9 mouse cellular contexts compared by ENCODE assay signal in genomic region chr2:24357642-24358041, GRCm38 (mm10). TPM values are rescaled to one million over a fixed set of nuclear protein-coding genes. Genes with fewer than 3 reads are reported as not detected.
DNase-seq lines count a peak whose midpoint lies in the region; ATAC-seq and TF ChIP-seq lines count a peak whose summit lies in the region.
"Had no signal": no experiment of that assay in that cellular context is flagged by ENCODE, and none has a peak within 500 bp of the region (broad histone marks: within the 10 kb centered on the region; RNA-seq: fewer than 3 reads in every experiment).

No protein-coding gene starts in this region.

- intact Hi-C loops in left cerebral cortex, postnatal 4 days (cut with DNase I) = no loop called here

- no peak for ATAC-seq in forebrain, postnatal 0 days
- ATAC-seq in forebrain, embryonic 15.5 days (replicated peaks) = no peak
- ATAC-seq in limb, embryonic 11.5 days (ENCODE audit: insufficient number of reproducible peaks, low FRiP score, low TSS enrichment, low read depth) = no peak

- H3K27ac ChIP-seq in forebrain, postnatal 0 days (ENCODE audit: low read depth, low read length) = no peak overlapping the region
- no peak overlapping the region for H3K27ac ChIP-seq in forebrain, embryonic 15.5 days (replicated peaks)
- H3K27ac ChIP-seq in limb, embryonic 11.5 days (replicated peaks; ENCODE audit: low read depth, low read length) = no peak overlapping the region
- H3K27ac ChIP-seq in limb, embryonic 10.5 days = no peak overlapping the region
- H3K27ac ChIP-seq: limb, embryonic 13.5 days had no signal

- no peak overlapping the region for H3K4me3 ChIP-seq in forebrain, postnatal 0 days (ENCODE audit: low read depth, low read length)
- no peak overlapping the region for H3K4me3 ChIP-seq in forebrain, embryonic 15.5 days
- H3K4me3 ChIP-seq in limb, embryonic 11.5 days (ENCODE audit: low read depth, low read length) = no peak overlapping the region
- H3K4me3 ChIP-seq in limb, embryonic 10.5 days = no peak overlapping the region
- H3K4me3 ChIP-seq: limb, embryonic 13.5 days had no signal

- peak; percentile 51 for TF ChIP-seq CTCF in forebrain, postnatal 0 days (IDR thresholded peaks at IDR 0.05; ENCODE audit: low read depth)

- no peaks in the 10 kb centered on the region for H3K4me1 ChIP-seq in forebrain, postnatal 0 days (ENCODE audit: insufficient read depth)
- H3K4me1 ChIP-seq in forebrain, embryonic 15.5 days = no peaks in the 10 kb centered on the region
- no peaks in the 10 kb centered on the region for H3K4me1 ChIP-seq in limb, embryonic 11.5 days (ENCODE audit: control insufficient read depth, insufficient read depth, low read length)
- H3K4me1 ChIP-seq in limb, embryonic 10.5 days = no peaks in the 10 kb centered on the region
- H3K4me1 ChIP-seq: limb, embryonic 13.5 days had no signal

- no peak overlapping the region for H3K4me2 ChIP-seq in forebrain, postnatal 0 days (ENCODE audit: low read depth)
- no peak overlapping the region for H3K4me2 ChIP-seq in forebrain, embryonic 15.5 days (replicated peaks)
- no peak overlapping the region for H3K4me2 ChIP-seq in limb, embryonic 11.5 days (ENCODE audit: low read depth, severe bottlenecking)
- H3K4me2 ChIP-seq: limb, embryonic 13.5 days had no signal

- WGBS in forebrain, postnatal 0 days = 14% methylated on average over 1 of the region's 1 CpGs
- WGBS in forebrain, embryonic 15.5 days = 19% methylated on average over 1 of the region's 1 CpGs
- 8% methylated on average over 1 of the region's 1 CpGs for WGBS in limb, embryonic 11.5 days
- WGBS in limb, embryonic 10.5 days = 22% methylated on average over 1 of the region's 1 CpGs

- DNase-seq in forebrain, postnatal 0 days = peak; percentile 69
- DNase-seq in limb, embryonic 11.5 days (ENCODE audit: low spot score) = peak; percentile 24
- DNase-seq in limb, embryonic 10.5 days (ENCODE audit: low spot score) = no peak
- DNase-seq in R1 (ENCODE audit: low read depth, low spot score) = peak; percentile 32
- peak; percentile 11 for DNase-seq in left cerebral cortex, postnatal 4 days
- DNase-seq in thymus, postnatal 14 days = peak; percentile 67
- no peak for DNase-seq in testis, postnatal 10 days (ENCODE audit: low spot score)

- no peaks in the 10 kb centered on the region for H3K27me3 ChIP-seq in forebrain, postnatal 0 days (ENCODE audit: insufficient read depth, low read length)
- no peaks in the 10 kb centered on the region for H3K27me3 ChIP-seq in forebrain, embryonic 15.5 days
- H3K27me3 ChIP-seq in limb, embryonic 11.5 days (ENCODE audit: control insufficient read depth, insufficient read depth, low read length) = no peaks in the 10 kb centered on the region
- H3K27me3 ChIP-seq in limb, embryonic 10.5 days (ENCODE audit: low read depth, poor library complexity, severe bottlenecking) = no peaks in the 10 kb centered on the region
- H3K27me3 ChIP-seq: limb, embryonic 13.5 days had no signal

- H3K36me3 ChIP-seq in forebrain, postnatal 0 days (ENCODE audit: insufficient read depth) = no peaks in the 10 kb centered on the region
- H3K36me3 ChIP-seq in forebrain, embryonic 15.5 days = no peaks in the 10 kb centered on the region
- H3K36me3 ChIP-seq in limb, embryonic 11.5 days (ENCODE audit: control insufficient read depth, insufficient read depth, low read length) = no peaks in the 10 kb centered on the region
- no peaks in the 10 kb centered on the region for H3K36me3 ChIP-seq in limb, embryonic 10.5 days
- H3K36me3 ChIP-seq: limb, embryonic 13.5 days had no signal

- no peak overlapping the region for H3K9ac ChIP-seq in forebrain, postnatal 0 days
- no peak overlapping the region for H3K9ac ChIP-seq in forebrain, embryonic 15.5 days (replicated peaks)
- H3K9ac ChIP-seq in limb, embryonic 11.5 days (ENCODE audit: low read length) = no peak overlapping the region
- H3K9ac ChIP-seq: limb, embryonic 13.5 days had no signal

- H3K9me3 ChIP-seq in forebrain, postnatal 0 days (ENCODE audit: low read length) = no peaks in the 10 kb centered on the region
- no peaks in the 10 kb centered on the region for H3K9me3 ChIP-seq in forebrain, embryonic 15.5 days
- H3K9me3 ChIP-seq in limb, embryonic 11.5 days (ENCODE audit: control insufficient read depth, low read length) = no peaks in the 10 kb centered on the region
- H3K9me3 ChIP-seq in limb, embryonic 10.5 days (replicated peaks) = no peaks in the 10 kb centered on the region
- H3K9me3 ChIP-seq: limb, embryonic 13.5 days had no signal

RNA-seq across cellular contexts. Expression of gene Psd4, which starts 9.7 kb away (rescaled TPM):
- total RNA-seq in forebrain, postnatal 0 days (2014; rRNA removed) = 0.77 and 1.00 TPM in 2 replicates
- 0.34 and 0.48 TPM in 2 replicates for polyA plus RNA-seq in forebrain, postnatal 0 days (2015; fragmentation: Nextera tagmentation; extraction: Ambion mirVana)
- 0.28 and 0.59 TPM in 2 replicates for polyA plus RNA-seq in forebrain, embryonic 15.5 days (2015; fragmentation: Nextera tagmentation; extraction: Ambion mirVana)
- polyA plus RNA-seq in limb, embryonic 11.5 days (2014; fragmentation: Nextera tagmentation; extraction: Ambion mirVana) = 0.50 and 0.93 TPM in 2 replicates
- polyA plus RNA-seq in limb, embryonic 10.5 days (2016; fragmentation: Nextera tagmentation; extraction: Ambion mirVana) = 0.43 and 0.59 TPM in 2 replicates
- total RNA-seq in left cerebral cortex, postnatal 4 days (2021) = 1 to 10 TPM in 1 of 2 experiments, under 1 TPM in 1; 0.83 to 2.9 TPM

RNA-seq across cellular contexts. Expression of gene Il1rn, which starts 21.0 kb away (rescaled TPM):
- total RNA-seq in forebrain, postnatal 0 days (2014; rRNA removed) = not detected in 2 replicates
- polyA plus RNA-seq in forebrain, postnatal 0 days (2015; fragmentation: Nextera tagmentation; extraction: Ambion mirVana) = 0.19 TPM in 1 of 2 replicates, not detected in the other
- 0.15 and 0.17 TPM in 2 replicates for polyA plus RNA-seq in forebrain, embryonic 15.5 days (2015; fragmentation: Nextera tagmentation; extraction: Ambion mirVana)
- polyA plus RNA-seq in limb, embryonic 11.5 days (2014; fragmentation: Nextera tagmentation; extraction: Ambion mirVana) = 1.6 and 1.8 TPM in 2 replicates
- 0.95 TPM in 1 of 2 replicates, not detected in the other for polyA plus RNA-seq in limb, embryonic 10.5 days (2016; fragmentation: Nextera tagmentation; extraction: Ambion mirVana)
- total RNA-seq in left cerebral cortex, postnatal 4 days (2021) = not detected

Comparison
In these comparisons a context has a peak if more than half of its experiments do, and no peak if none do; other contexts are left out.
1. DNase-seq: peak in forebrain, postnatal 0 days (single experiment), limb, embryonic 11.5 days (single experiment), R1 (single experiment), left cerebral cortex, postnatal 4 days (single experiment) and thymus, postnatal 14 days (single experiment); none in limb, embryonic 10.5 days (single experiment) and testis, postnatal 10 days (single experiment).